Mouse (Mus musculus) heart, adult 2 months (tissue): ENCODE data around the gene Arhgap8.

Experiments used
- CTCF ChIP-seq: fragments of 200-600 bp; IDR thresholded peaks from 2 replicates; pipeline ENCODE4 v1.8.1; 2022; ENCODE audit warnings: antibody characterized with exemption, mild to moderate bottlenecking, moderate library complexity
- POLR2A ChIP-seq: fragments of 200-500 bp; IDR thresholded peaks from 2 replicates; pipeline ENCODE4 v1.6.1; 2011; ENCODE audit warnings: mild to moderate bottlenecking, low read depth, low read length, control low read depth; ENCODE audit not compliant: insufficient read depth

- TF ChIP-seq POLR2A: no peak
- TF ChIP-seq CTCF: peak; percentile 11; the same call in 1 of the 2 replicates
These were observed 22.2 kb upstream of the Arhgap8 start for GRCm38 (mm10) chr15:84697611-84698011.
